Mouse (Mus musculus): ENCODE data around the gene Rbbp8nl. TPM values are rescaled to one million over a fixed set of nuclear protein-coding genes. Genes with fewer than 3 reads are reported as not detected.
A peak's percentile ranks its signal among the peaks of the same experiment; 100 is the strongest.

Rbbp8nl gene
- polyA plus RNA-seq, 1 experiment from 2014 or later: 2.8 TPM

DNA sequence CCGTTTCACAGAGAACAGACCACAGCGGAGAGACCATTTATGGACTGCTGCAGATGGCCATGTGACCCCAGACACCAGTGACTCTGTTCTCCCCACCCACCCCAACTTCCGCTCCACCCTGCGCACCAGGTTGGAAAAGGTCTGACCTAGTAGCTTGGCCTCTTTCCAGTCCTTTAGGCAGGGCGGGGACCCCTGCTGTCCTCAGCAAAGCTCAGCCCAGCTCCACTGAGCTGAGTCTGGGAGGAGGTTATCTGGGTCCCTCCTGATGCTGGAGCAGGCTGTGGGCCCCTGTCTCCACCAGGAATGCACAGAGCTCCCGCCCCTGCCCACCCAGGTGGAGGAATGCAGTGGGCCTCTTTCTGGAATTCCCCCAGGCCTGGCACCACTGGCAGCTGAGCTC lies 54.7 kb downstream of the Rbbp8nl start:
- peak; percentile 70 for ATAC-seq
- 42% methylated on average over 6 of the region's 6 CpGs for WGBS
- H3K4me2 ChIP-seq (replicated peaks): peak overlapping the region; percentile 34; the same call in 1 of the 2 replicates

DNA sequence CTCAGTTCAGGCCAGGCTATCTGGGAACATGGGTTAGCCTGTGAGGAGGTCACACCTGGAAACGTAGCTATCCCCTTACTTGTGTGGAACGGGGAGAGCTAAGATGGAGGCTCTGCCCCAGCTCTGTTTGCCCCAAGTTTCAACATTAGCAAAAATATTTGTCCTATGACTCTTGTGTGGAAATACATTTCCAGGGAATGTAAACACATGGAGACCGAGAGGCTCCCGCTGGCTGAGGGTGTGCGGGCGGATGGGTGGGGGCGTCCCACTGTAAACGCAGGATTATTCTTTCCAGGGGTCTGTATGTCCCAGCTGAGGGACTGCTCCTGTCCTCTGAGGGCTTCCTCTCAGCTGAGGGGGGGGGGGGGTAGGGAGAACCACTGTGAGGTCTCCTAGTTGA lies 55.3 kb downstream of the Rbbp8nl start:
- Histone ChIP-seq H3K36me3 (no peaks in the 10 kb centered on the region), H3K4me1 (replicated peaks) (peaks cover 26% of the 10 kb centered on the region), H3K9ac (no peak overlapping the region), H3K4me3 (replicated peaks) (no peak overlapping the region), H3K27ac (peak overlapping the region; percentile 79), H3K27me3 (replicated peaks) (no peaks in the 10 kb centered on the region), H3K9me3 (no peaks in the 10 kb centered on the region), H3K4me2 (replicated peaks) (peak overlapping the region; percentile 34; the same call in 1 of the 2 replicates)
- peak; percentile 26 for ATAC-seq
- 53% methylated on average over 8 of the region's 8 CpGs for WGBS

More for the DNA sequence above, 54.7 kb downstream of the Rbbp8nl start:
- Histone ChIP-seq H3K4me1 (replicated peaks) (peaks cover 25% of the 10 kb centered on the region), H3K9ac (no peak overlapping the region), H3K27me3 (replicated peaks) (no peaks in the 10 kb centered on the region), H3K9me3 (no peaks in the 10 kb centered on the region), H3K4me3 (replicated peaks) (no peak overlapping the region), H3K27ac (peak overlapping the region; percentile 79), H3K36me3 (no peaks in the 10 kb centered on the region)

DNA sequence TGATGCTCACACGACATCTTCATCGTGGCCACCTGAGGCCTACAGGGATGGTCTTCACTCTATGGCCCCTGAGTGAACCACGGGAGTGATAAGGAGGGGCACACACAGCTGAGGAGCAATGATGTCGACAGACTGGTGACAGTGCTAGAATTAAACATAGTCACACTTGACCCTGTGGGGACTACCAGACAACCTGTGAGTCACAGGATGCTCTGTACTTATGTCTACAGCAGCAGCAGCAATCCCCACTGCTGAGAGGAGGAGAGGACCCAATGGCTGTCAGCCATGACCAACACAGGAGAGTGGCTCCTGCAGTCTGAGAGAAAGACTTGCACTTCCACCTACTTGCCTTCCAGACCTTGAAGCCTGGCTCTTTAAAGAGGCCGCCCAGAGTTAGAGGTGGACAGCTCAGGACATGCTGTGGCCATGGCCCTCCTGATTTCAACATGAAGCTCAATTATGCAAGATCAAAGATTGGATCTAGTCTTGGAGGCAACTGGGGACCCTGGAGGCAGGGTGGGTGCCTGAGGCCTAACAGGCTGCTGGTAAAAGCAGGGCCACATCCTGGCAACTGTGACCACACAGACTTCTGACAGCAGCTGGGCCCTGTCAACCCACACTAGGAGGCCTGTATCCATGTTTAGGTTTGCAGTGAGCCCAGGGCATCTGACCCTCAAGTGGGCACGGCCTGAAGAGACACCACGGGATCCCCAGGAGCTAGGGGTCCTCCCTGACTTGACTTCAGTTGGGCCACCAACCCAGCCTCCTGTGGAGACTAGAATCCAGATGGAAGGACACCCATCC lies 56.4 kb downstream of the Rbbp8nl start:
- Histone ChIP-seq H3K4me2 (replicated peaks) (no peak overlapping the region), H3K27ac (no peak overlapping the region), H3K36me3 (no peaks in the 10 kb centered on the region), H3K9ac (no peak overlapping the region), H3K4me1 (replicated peaks) (peaks cover 30% of the 10 kb centered on the region), H3K4me3 (replicated peaks) (no peak overlapping the region), H3K27me3 (replicated peaks) (no peaks in the 10 kb centered on the region), H3K9me3 (no peaks in the 10 kb centered on the region)
- ATAC-seq: no peak
- WGBS: 79% methylated on average over 7 of the region's 7 CpGs

DNA sequence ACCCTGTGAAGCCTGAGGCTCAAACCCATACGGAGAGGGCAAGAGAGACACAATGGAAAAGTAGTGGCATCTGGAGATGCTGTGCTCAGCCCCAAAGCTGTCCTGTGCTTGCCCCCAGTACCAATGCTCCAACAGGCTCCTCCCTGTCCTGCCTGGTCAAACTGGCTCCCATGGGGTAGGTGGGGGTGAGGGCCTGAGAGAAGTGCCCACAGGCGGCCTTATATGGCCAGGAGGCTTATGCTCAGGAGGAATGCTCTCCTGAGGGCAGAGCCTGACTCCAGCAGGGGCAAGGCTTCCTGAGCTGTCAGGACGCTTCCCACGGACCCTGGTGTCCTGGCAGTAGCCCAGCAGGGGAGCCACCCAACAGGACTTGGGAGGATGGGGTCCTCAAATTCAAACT lies 59.2 kb downstream of the Rbbp8nl start:
- Histone ChIP-seq H3K4me3 (replicated peaks) (no peak overlapping the region), H3K4me1 (replicated peaks) (peaks cover 50% of the 10 kb centered on the region), H3K27me3 (replicated peaks) (no peaks in the 10 kb centered on the region), H3K27ac (peak overlapping the region; percentile 51; the same call in 1 of the 2 replicates), H3K9ac (no peak overlapping the region), H3K4me2 (replicated peaks) (no peak overlapping the region), H3K36me3 (no peaks in the 10 kb centered on the region), H3K9me3 (no peaks in the 10 kb centered on the region)
- 49% methylated on average over 4 of the region's 4 CpGs for WGBS
- ATAC-seq: no peak

DNA sequence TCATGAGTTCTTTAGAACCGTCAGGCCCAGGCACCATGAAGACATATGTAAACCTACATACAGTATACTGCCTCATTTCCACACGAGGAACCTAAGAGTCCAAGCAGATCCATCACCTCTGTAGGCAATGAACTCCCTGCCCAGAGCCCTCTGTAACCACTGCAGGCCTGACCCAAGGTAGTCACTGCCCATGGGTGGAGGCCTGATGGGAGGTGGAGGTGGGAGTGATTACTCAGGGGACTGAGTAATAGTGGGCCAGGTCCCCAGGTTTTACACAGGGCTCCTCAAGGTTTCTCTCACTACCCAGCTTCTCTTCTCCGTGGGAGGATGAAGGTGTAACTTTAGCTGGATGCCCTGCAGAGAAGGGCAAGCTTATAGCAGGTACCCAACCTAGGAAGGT lies 60.5 kb downstream of the Rbbp8nl start:
- H3K27me3 ChIP-seq (replicated peaks): no peaks in the 10 kb centered on the region
- no peak overlapping the region; the same call in 1 of the 2 replicates for H3K27ac ChIP-seq
- whole genome bisulfite sequencing: 68% methylated on average over 3 of the region's 3 CpGs
- H3K4me1 ChIP-seq (replicated peaks): peaks cover 37% of the 10 kb centered on the region
- no peak for ATAC-seq
- no peaks in the 10 kb centered on the region for H3K9me3 ChIP-seq
- H3K9ac ChIP-seq: no peak overlapping the region
- H3K36me3 ChIP-seq: no peaks in the 10 kb centered on the region
- no peak overlapping the region for H3K4me3 ChIP-seq (replicated peaks)
- H3K4me2 ChIP-seq (replicated peaks): no peak overlapping the region

DNA sequence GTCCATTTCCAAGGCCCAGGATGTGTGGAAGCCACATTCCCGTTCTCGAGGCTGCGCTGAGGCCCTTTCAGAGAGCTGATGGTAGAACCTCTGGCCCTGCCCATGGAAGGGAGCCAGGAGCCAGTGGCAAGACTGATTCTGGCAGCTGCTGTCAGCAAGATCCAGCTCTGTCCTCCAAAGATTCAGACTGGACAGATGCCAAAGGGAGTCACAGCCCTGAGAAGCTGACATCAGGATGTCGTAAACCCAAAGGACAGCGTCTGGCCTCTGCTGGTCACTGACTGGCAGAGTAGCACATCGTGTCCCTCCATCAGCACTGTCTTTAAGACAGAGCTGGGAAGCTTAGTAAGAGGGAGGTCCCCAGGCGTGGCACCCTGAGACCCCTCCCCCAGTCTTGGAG lies 61.1 kb downstream of the Rbbp8nl start:
- H3K4me3 ChIP-seq (replicated peaks): no peak overlapping the region
- no peaks in the 10 kb centered on the region for H3K27me3 ChIP-seq (replicated peaks)
- peaks cover 34% of the 10 kb centered on the region for H3K4me1 ChIP-seq (replicated peaks)
- no peak for ATAC-seq
- H3K27ac ChIP-seq: peak overlapping the region; percentile 66
- H3K36me3 ChIP-seq: no peaks in the 10 kb centered on the region
- no peaks in the 10 kb centered on the region for H3K9me3 ChIP-seq
- H3K4me2 ChIP-seq (replicated peaks): no peak overlapping the region
- H3K9ac ChIP-seq: no peak overlapping the region
- WGBS: 42% methylated on average over 7 of the region's 7 CpGs

DNA sequence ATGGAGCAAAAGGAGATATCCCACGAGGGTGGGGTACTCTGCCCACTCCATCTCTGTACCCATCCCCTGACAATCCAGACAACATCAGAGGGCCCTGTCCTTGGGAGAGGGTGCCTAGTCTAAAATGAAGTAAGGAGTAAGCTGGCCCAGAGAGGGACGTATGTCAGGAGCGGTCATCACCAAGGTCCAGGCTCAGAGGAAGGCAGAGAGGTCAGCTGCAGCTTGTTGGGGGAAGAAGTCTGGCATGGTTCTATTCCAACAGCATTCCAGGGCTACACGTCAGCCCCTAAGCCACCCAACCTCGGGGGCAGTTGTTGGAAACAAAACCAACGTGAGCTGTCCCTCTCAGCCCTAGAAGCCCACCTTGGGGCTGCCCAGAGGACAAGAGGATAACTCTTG lies 61.6 kb downstream of the Rbbp8nl start:
- Histone ChIP-seq H3K27me3 (replicated peaks) (no peaks in the 10 kb centered on the region), H3K9ac (0 out of 2 replicates have a peak overlapping the region, but pooled peaks have one; percentile 32), H3K36me3 (no peaks in the 10 kb centered on the region), H3K4me3 (replicated peaks) (no peak overlapping the region), H3K4me1 (replicated peaks) (peaks cover 36% of the 10 kb centered on the region), H3K27ac (peak overlapping the region; percentile 66), H3K4me2 (replicated peaks) (peak overlapping the region; percentile 63), H3K9me3 (no peaks in the 10 kb centered on the region)
- ATAC-seq: no peak
- 53% methylated on average over 6 of the region's 6 CpGs for WGBS

Other genes starting within 250 kb of the Rbbp8nl start
- gene Psma7, start 247.4 kb downstream of the Rbbp8nl start, polyA plus RNA-seq (2015; fragmentation: Nextera tagmentation; extraction: Ambion mirVana): 584 and 619 TPM in 2 replicates
- 3.7 and 4.2 TPM in 2 replicates for gene Ss18l1, start 247.4 kb downstream of the Rbbp8nl start, polyA plus RNA-seq (2015; fragmentation: Nextera tagmentation; extraction: Ambion mirVana)
- gene Mtg2, start 219.3 kb downstream of the Rbbp8nl start, polyA plus RNA-seq (2015; fragmentation: Nextera tagmentation; extraction: Ambion mirVana): 24.9 and 28.2 TPM in 2 replicates
- 0.08 TPM in 1 of 2 replicates, not detected in the other for gene Hrh3, start 185.4 kb downstream of the Rbbp8nl start, polyA plus RNA-seq (2015; fragmentation: Nextera tagmentation; extraction: Ambion mirVana)
- 29.6 and 32.8 TPM in 2 replicates for gene Osbpl2, start 170.6 kb downstream of the Rbbp8nl start, polyA plus RNA-seq (2015; fragmentation: Nextera tagmentation; extraction: Ambion mirVana)
- 172 TPM in 2 replicates for gene Adrm1, start 118.4 kb downstream of the Rbbp8nl start, polyA plus RNA-seq (2015; fragmentation: Nextera tagmentation; extraction: Ambion mirVana)
- 30.9 and 37.8 TPM in 2 replicates for gene Lama5, start 64.0 kb downstream of the Rbbp8nl start, polyA plus RNA-seq (2015; fragmentation: Nextera tagmentation; extraction: Ambion mirVana)
- 577 and 672 TPM in 2 replicates for gene Rps21, start 32.5 kb downstream of the Rbbp8nl start, polyA plus RNA-seq (2015; fragmentation: Nextera tagmentation; extraction: Ambion mirVana)
- 11.4 and 12.7 TPM in 2 replicates for gene Cables2, start 16.4 kb downstream of the Rbbp8nl start, polyA plus RNA-seq (2015; fragmentation: Nextera tagmentation; extraction: Ambion mirVana)
- gene Gata5, start 44.8 kb upstream of the Rbbp8nl start, polyA plus RNA-seq (2015; fragmentation: Nextera tagmentation; extraction: Ambion mirVana): 8.6 and 8.8 TPM in 2 replicates
- gene Slco4a1, start 166.4 kb upstream of the Rbbp8nl start, polyA plus RNA-seq (2015; fragmentation: Nextera tagmentation; extraction: Ambion mirVana): 2.3 and 2.8 TPM in 2 replicates
- 2.4 and 2.8 TPM in 2 replicates for gene Ntsr1, start 210.1 kb upstream of the Rbbp8nl start, polyA plus RNA-seq (2015; fragmentation: Nextera tagmentation; extraction: Ambion mirVana)